Mouse (Mus musculus) C2C12 (cell line): ENCODE data around the gene Spata5.

Experiments
- CEBPB ChIP-seq: IDR thresholded peaks from one replicate; pipeline ENCODE4 v1.6.1; 2011; ENCODE audit warnings: low read depth, mild to moderate bottlenecking, control low read depth, moderate library complexity
- CTCF ChIP-seq: IDR thresholded peaks from one replicate; pipeline ENCODE4 v1.5.1; 2011; ENCODE audit not compliant: control insufficient read depth, insufficient read depth, insufficient read length
- FOSL1 ChIP-seq: IDR thresholded peaks from one replicate; pipeline ENCODE4 v1.8.0; 2011; ENCODE audit warnings: mild to moderate bottlenecking, low read length; ENCODE audit not compliant: poor library complexity, insufficient read depth, severe bottlenecking
- MAX ChIP-seq: IDR thresholded peaks from one replicate; pipeline ENCODE4 v1.6.1; 2011; ENCODE audit warnings: mild to moderate bottlenecking, control low read depth
- MYOD1 ChIP-seq: IDR thresholded peaks from one replicate; pipeline ENCODE4 v1.6.1; 2011; ENCODE audit warnings: low read depth; ENCODE audit not compliant: control insufficient read depth, insufficient read length
- MYOG ChIP-seq: IDR thresholded peaks from one replicate; pipeline ENCODE4 v1.6.1; 2011; ENCODE audit not compliant: control insufficient read depth, insufficient read length; ENCODE audit errors: extremely low read depth
- USF1 ChIP-seq: IDR thresholded peaks from one replicate; pipeline ENCODE4 v1.6.1; 2011; ENCODE audit warnings: low read depth, mild to moderate bottlenecking, control low read depth, moderate library complexity

- TF ChIP-seq CTCF (no peak), USF1 (no peak), CEBPB (no peak), MYOG (no peak), MAX (no peak), MYOD1 (no peak), FOSL1 (no peak)
Observed at GRCm38 (mm10) chr3:37418961-37419457, 687 bp upstream of the Spata5 start.
